Mouse (Mus musculus) thymus, adult 2 months (tissue): ENCODE measurements around the gene Begain.

Experiments used
- CTCF ChIP-seq: fragments of 200-500 bp; IDR thresholded peaks from 2 replicates; pipeline ENCODE4 v1.5.1; 2012; ENCODE audit warnings: mild to moderate bottlenecking, control low read depth, low read length, moderate library complexity, borderline replicate concordance; ENCODE audit not compliant: control insufficient read depth, poor library complexity, insufficient read depth; ENCODE audit errors: extremely low read depth
- POLR2A ChIP-seq: fragments of 200-500 bp; IDR thresholded peaks from 2 replicates; pipeline ENCODE4 v1.6.1; 2012; ENCODE audit warnings: mild to moderate bottlenecking, low read length, control low read depth, moderate library complexity; ENCODE audit not compliant: control insufficient read depth, poor library complexity, insufficient read depth; ENCODE audit errors: extremely low read depth

DNA sequence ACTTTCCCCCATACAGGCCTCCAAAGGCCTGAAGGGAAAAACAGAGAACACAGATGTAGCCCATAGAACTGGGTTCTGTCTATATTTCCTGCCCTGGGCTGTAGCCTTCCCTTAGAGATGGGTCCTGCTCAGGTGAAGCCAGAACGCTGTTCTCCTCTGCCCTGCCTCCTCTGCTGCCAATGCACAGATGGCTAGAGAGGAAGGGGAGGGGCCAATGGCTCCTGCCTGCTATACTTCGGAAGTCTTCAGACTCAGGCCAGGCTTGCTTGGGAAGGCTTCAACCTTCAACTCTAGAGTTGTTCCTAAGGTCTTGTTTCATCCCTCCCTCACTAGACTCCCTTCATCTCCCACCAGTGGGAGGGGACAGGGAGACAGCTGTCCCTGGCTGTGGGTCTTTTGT is 1.7 kb upstream of the Begain start:
- TF ChIP-seq POLR2A = no peak
- TF ChIP-seq CTCF = no peak
